Mouse (Mus musculus) central nervous system, embryonic 14 days (tissue): ENCODE results near the gene Exosc3. TPM values are rescaled to one million over a fixed set of nuclear protein-coding genes. Genes with fewer than 3 reads are reported as not detected.

Source experiments
- polyA plus RNA-seq: library from polyadenylated mRNA; depleted of rRNA; stranded (reverse); fragments of >200 nt; gene quantifications from 2 replicates; pipeline ENCODE4 v1.2.3, GENCODE M21; 2012; rRNA removed

Gene Exosc3
- 42.3 and 43.3 TPM in 2 replicates for polyA plus RNA-seq

DNA sequence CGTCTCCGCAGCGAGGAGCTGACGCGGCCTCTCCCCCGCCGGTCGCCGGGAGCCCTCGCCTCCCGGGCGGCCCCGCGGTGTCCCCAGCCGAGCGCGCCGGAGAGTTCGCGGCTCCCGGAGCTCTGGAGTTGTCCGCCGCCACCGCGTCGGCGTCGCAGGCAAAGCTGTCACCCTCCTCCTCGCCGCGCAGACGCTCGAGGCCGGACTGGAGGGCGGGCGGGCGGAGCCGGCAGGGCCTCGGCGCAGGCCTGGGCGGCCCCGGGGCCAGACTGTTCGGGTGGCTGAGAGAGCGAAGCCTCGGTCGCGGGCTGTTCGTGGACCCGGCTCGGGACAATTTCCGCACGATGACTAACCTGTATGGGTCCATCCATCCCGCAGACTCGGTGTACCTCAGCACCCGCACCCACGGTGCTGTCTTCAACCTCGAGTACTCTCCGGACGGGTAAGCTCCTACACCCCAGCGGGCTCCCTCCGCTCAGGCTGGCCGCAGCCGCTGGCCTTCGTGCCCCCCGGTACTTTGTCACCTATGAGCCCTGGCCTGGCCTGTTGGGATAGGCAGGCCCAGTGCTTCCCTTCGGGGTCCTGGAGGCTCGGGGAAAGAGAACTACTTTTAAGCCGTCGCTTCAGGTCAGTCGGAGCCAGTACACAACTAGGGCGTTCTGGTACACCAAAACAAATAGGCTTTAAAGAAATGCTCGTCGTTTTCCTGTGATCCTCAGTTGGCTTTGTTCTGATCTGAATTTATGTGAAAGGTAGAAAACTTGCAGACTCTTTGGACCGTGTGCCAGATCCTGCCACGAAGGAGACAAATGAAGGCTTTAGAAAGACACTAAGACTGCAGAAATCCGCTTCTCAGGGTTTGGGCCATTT is at the start of gene Exosc3:
Exosc3 (minus strand) TSS at position 447 of the 870 bp plus-strand sequence.

GRCm38 (mm10) chr4:45341669-45342249 is 773 bp downstream of the Exosc3 start, which contains the start of gene Dcaf10:
TSS of gene Dcaf10 (plus strand) at chr4:45342101.

GRCm38 (mm10) chr4:45296662-45297564 is 45.6 kb downstream of the Exosc3 start, which contains the start of gene Trmt10b:
TSS of gene Trmt10b (plus strand) at chr4:45297127.

Other genes starting within 250 kb of the Exosc3 start
- 140 and 148 TPM in 2 replicates for gene Tomm5, start 234.6 kb downstream of the Exosc3 start, polyA plus RNA-seq
- gene Frmpd1, start 157.9 kb downstream of the Exosc3 start, polyA plus RNA-seq, result 1.1 and 2.1 TPM in 2 replicates
- gene Trmt10b, start 45.6 kb downstream of the Exosc3 start, polyA plus RNA-seq, result 14.2 and 15.5 TPM in 2 replicates
- 11.5 and 12.8 TPM in 2 replicates for gene Dcaf10, start 631 bp downstream of the Exosc3 start, polyA plus RNA-seq
- 121 and 128 TPM in 2 replicates for gene Slc25a51, start 66.0 kb upstream of the Exosc3 start, polyA plus RNA-seq
- gene Shb, start 189.7 kb upstream of the Exosc3 start, polyA plus RNA-seq, result 31.8 and 46.2 TPM in 2 replicates